Mouse (Mus musculus): ENCODE measurements around the gene Cep295nl.

DNA sequence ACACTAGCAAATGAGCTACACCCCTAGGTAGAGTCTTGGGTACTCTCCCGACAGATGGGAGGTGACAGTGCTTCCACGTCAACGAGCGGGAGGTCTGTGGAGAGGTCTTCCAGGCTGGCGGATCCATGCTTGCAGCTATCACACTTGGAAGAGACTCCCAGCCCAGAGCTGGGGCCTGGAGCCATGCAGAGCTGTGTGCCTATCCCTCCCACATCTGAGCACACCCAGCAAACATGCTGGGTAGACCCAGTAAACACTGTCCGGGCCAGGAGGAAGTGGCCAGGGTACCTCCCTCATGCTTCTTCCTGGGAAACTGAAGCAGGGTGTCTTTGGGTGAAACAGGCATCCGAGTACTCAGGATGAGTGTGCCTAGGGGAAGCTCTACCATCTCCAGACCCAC, 18.2 kb upstream of the Cep295nl start:
- TF ChIP-seq CTCF (IDR thresholded peaks at IDR 0.05; ENCODE audit: control insufficient read depth, insufficient read depth, low read length) (no peak), POLR2A (IDR thresholded peaks at IDR 0.05; ENCODE audit: borderline replicate concordance, control insufficient read depth, low read depth, low read length) (no peak)

Measured in bone marrow, adult 2 months (tissue).